Mouse (Mus musculus) small intestine, adult 2 months (tissue): ENCODE results near the gene Smoc2.

Experiments used
- CTCF ChIP-seq: fragments of 200-500 bp; IDR thresholded peaks from 2 replicates; pipeline ENCODE4 v1.5.1; 2012; ENCODE audit warnings: low read depth, mild to moderate bottlenecking, control low read depth, inconsistent platforms, low read length, moderate library complexity, mixed read lengths; ENCODE audit not compliant: insufficient replicate concordance, insufficient read length; ENCODE audit errors: extremely low read depth
- POLR2A ChIP-seq: fragments of 200-500 bp; IDR thresholded peaks from 2 replicates; pipeline ENCODE4 v1.6.1; 2012; ENCODE audit warnings: low read depth, mild to moderate bottlenecking, control low read depth, inconsistent platforms, low read length, moderate library complexity

DNA sequence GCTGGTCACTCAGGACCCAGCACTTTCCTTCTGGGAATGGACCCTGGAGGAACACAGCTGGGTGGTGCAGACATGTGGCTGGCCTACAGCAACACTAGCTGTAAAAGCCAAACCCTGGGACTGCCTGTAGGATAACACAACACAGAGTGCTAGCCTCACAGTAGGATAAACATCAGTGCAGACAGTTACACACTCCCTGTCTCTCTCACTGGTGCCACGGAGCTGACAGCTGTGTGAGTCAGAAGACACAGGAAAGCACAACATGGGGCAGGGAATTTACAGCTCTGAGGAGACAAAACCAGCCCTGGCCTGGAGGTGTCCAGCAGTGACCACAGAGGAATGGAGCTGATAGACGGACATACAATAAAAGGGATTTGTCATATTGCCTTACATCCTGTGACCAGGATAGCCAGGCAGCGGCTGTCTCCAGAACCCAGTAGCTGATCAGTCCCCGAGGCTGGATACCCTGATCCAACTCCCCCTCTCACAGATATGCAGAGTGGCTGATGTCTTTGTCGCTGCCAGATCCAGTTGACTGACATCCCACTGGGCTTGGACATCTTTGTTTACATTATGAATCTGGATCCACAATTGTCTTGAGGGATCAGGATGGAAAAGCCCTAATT is 60.7 kb downstream of the Smoc2 start:
- TF ChIP-seq CTCF (no peak), POLR2A (no peak)
